Mouse (Mus musculus): Measurements from ENCODE around the gene Rpl13.
A peak's percentile ranks its signal among the peaks of the same experiment; 100 is the strongest.

The Rpl13 gene

DNA sequence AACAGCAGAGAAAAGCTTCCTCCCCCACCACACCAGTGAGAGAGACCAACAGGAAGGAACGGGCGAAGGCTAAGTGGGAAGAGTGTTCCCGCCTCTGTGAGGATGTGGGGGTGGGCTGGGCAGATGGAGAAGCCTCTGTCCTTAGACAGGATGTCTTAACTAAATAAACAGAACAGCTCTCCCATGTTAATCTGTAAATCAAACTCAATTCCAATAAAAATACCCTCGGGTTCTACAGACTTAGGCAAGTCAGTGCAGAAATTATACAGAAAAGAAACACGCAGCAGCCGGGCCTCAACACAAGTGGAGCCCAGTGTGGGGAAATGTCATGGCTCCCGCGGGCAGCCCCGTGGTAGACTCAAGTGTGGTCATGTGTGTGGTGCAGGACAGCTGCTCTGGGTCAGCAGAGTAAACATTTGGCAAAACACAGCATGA, 48.6 kb downstream of the Rpl13 start:
- peak; percentile 24 for DNase-seq (ENCODE audit: inconsistent ontology term)
